Mouse (Mus musculus): ENCODE results near the gene Cebpg.
A peak's percentile ranks its signal among the peaks of the same experiment; 100 is the strongest.

DNA sequence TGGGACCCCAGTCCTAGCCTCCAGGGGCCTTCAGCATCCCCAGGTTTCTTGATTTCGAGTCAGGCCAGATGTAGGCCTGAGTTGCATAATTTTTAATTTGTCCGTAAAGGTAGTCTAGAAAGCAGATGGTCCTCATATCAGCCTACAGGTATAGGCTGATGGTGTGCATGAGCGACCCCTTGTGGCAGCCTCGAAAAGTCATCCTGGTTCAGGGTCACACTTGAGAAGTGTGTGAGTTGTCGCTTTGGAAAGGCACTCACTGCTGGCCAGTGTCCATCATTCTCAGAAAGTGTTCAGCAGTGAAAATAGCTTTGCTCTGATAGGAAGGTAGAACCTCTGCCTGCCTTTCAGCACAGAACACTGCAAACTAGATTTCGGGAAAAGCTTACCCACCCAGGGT lies 55.5 kb downstream of the Cebpg start:
- peak; percentile 69; the same call in 1 of the 2 replicates for TF ChIP-seq CTCF (IDR thresholded peaks at IDR 0.05; ENCODE audit: extremely low read depth, insufficient read length, insufficient replicate concordance, low read depth, low read length)
- no peak for TF ChIP-seq POLR2A (IDR thresholded peaks at IDR 0.05; ENCODE audit: low read depth, low read length)

Measured in small intestine, adult 2 months (tissue).